Mouse (Mus musculus) heart, adult 18-20 months (tissue): ENCODE data around the gene H2afj. TPM values are rescaled to one million over a fixed set of nuclear protein-coding genes. Genes with fewer than 3 reads are reported as not detected.
A peak's percentile ranks its signal among the peaks of the same experiment; 100 is the strongest.

Experiments
- DNase-seq, 2 experiments: peaks; one replicate each; pipeline ENCODE4 v3.0.0; 2021 to 2022; ENCODE audit warnings: mixed read lengths in 1 of 2
- total RNA-seq, 2 experiments: library from RNA; stranded (reverse); gene quantifications; 2 replicates each; pipeline ENCODE4 v1.2.3; 2021

H2afj gene
- total RNA-seq, 2 experiments from 2014 or later = 30.1 to 35.5 TPM

DNA sequence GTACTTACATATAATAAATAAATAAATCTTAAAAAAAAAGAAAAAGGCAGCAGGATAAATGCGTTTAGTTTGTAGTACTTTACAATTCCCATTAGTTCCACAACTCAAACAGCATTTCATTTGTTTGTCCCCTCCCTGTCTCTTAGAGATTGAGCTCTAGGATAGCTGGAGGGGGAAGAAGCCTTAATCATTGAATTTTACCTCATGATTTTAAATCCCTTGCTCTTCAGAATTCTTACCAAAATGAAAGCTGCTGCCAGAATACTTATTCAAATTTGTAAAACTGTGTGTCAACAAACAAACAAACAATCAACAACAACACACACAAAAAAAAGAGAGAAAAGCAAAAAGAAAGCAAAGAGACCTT lies 2.7 kb upstream of the H2afj start:
- DNase-seq = no peak

DNA sequence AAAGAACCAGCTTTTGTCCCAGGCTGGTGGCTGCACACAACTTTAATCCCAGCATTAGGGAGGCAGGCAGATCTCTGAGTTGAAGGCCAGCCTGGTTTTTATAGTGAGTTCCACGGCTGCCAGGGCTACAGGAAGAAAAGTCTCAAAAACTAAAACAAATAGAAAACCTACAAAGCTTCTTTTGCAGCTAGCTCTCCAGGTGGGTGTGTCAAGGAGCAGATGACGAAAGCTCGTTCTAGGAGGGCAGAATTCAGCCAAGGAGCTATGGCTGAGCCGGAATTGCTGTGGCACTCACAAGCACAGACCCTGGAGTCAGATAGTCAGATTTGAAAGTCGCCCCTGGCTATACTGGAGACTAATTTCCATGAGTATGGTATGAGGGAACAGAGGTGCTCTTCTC lies 1.2 kb upstream of the H2afj start:
- DNase-seq = no peak

DNA sequence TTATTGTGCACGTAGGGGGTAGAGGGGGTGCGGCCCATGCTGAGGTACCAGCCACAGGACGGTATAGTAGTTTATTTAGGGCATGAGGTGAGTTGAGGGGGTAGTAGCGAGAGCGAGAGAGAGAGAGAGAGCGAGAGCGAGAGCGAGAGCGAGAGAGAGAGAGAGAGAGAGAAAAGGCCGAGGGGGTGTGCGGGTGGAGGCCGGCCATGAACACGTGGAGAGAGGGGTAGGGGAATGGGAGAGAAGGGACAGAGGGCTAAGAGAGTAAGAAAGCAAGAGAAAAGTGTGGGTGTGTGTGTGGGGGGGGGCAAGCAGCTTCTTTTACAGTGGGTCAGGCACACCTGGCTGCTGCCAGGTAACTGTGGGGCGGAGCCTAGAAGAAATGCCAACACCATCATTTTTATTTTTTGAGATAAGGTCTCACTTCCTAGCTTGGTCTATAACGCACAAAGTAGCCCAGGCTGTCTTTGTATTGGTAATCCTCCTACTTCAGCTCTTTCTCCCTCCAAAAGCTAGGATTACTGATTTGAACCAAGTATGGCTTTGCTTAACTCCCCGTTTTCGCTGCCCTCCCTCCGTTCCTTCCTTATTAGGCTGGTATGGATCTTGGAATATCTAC lies 540 bp upstream of the H2afj start:
- DNase-seq = no peak

DNA sequence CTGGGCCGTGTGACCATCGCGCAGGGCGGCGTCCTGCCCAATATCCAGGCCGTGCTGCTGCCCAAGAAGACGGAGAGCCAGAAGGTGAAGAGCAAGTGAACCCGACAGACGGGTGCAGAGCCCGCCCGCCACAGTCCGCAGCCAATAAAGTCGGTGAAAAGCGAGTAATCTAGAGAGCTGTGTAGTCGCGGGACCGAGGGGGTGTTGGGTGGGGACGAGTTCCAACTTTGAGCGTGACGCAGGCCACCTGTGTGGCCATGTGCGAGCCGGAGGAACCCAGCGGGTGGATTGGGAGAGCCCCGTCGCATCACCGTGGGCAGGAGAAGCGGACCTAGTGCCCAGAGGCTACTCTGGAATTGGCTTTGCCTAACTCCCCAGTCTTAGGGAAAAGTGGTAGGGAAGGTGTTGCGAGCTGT lies 595 bp downstream of the H2afj start:
- peak; percentile 36 to 56 for DNase-seq

DNA sequence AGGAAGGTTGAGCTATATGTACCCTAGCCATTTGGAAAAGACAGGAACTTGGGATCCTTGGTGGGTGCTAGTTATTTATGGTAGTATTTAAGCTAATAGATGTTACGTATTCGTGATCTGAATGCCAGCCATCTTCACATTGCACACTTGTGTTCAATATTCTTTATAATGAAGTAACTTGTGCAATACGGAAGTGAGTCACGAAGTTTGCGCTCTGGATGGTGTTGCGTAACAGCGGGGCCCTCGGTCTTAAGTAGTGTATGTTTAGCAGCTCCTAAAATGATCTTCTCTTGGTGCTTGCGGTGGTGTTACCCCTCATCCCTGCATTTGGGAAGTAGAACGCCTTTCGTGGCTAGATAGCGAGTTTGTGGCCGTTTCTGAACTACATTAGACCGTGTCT lies 1.0 kb downstream of the H2afj start:
- DNase-seq = peak; percentile 75 to 76

DNA sequence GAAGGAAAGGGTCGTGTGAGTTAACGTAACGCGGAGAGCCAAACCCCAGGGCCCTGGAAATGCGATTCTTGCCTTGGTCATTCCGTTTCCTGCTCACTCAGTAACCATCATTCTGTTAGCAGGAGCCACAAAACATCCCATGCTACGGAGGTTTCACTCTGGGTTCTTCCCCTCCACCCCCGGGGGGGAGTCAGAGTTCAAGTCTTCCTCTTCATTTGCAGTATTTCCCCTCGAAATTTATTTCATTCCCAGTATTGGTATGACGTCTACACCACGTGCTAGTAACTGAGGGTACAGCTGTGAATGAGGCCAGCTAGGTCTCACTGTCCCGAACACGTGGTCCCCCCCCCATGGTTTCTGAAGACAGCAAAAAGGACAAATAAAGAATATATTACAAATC lies 1.6 kb downstream of the H2afj start:
- DNase-seq = no peak

DNA sequence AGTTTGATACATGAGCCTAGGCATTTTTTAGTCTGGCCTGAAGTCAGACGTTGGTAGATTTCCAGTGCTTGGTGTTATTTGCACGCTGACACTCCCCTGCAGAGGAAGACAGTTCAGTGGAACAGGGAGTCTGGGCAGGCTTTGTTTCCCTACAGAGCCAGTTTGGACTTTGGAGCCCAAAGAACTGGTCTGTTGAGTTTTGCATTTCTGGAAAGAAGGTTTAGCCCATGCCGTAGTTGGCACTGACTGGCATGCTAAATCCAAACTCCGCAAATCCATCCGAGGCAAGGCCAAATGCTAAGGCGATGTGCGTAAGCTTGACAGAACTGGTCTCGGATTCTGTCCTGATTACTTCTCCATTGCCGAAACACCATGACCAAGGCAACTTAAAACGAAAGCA lies 3.2 kb downstream of the H2afj start:
- DNase-seq = no peak

DNA sequence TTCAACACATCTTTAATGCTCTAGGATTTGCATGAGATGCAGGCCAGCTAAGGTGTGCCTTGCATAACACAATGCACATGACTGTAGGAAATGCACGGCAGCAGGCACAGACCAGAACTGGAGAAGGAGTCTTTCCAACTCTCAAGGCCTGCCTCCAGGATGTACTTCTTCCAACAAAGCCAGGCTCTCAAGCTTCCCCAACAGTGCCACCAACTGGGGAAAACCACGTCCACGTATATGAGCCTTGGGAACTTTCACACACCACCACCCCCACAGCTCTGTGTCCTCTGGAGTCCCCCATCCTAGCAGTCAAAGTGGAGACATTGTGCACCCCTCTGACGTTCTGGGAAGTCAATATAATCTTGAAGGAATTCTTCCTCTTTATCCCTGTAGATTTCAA lies 5.1 kb downstream of the H2afj start:
- peak in 1 of 2 experiments; percentile 20 for DNase-seq

DNA sequence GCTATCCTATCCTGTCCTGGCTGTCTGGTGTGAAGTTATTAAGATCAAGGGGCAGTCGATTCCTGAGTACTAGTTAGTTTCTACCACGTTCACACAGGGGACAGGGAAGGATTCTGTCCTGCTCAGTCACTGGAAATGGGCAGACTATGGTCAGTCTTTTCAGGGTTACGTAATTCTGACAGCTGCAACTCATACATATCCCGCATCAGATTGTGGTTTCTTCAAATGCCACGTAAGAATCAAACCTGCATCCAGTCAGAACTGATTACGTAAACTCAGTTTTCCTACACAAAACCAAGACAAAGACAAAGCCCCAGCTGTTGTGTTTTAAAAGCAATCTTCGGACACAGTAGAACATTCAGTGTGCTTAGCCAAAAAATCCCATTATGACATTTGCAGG lies 7.3 kb downstream of the H2afj start:
- no peak for DNase-seq

DNA sequence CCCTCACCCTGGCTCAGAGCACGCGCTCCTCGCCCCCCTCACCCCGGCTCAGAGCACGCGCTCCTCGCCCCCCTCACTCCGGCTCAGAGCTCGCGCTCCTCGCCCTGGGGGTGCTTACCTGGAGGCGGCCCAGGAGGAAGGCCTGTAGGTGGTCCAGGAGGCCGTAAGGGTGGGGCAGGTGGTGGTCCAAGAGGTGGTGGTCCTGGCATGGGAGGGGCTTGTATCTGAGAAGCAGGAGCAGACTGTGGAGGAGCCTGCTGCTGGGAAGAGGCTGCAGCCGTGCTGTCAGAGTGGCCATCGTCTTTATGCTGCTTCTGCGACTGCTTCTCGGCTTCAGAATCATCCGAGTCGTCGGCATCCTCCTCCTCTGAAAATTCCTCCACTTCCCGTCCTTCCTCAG lies 8.8 kb downstream of the H2afj start:
- no peak for DNase-seq

DNA sequence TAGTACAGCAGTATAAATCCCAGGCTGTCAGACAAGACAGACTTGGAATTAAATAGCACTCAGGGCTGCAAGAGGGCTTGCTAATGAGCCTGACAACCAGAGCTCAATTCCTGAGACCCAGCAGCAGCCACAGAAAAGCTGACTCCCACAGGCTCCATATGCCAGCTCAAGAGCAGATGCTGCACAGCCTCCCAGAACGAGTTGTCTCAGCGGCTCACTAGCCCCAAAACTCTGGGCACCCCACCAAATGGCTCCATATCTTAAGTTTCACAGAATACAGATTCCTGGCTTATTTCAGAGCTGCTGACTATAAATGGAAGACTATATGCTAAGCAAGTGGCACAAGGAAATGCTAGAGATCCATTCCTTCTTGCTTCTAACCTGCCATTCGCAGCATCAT lies 9.5 kb downstream of the H2afj start:
- no peak for DNase-seq

DNA sequence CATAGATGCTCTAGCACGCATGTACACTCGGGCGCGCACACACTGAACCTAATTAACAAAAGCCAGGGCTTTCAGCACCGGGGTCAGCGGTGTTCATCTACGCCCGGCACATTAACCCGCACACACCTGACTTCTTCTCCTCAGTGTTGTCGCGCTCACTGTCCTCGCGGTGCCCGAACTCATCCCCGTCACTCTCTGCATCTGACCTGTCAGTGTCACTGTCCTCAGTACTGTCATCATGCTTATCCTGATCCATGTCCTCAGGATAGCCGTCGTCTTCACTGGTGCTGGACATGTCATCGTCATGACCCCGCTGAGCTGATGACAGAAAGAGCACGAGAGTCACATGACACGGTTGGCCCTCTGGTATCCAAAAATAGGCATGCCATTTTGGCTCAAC lies 12.3 kb downstream of the H2afj start:
- DNase-seq = peak in 1 of 2 experiments; percentile 18

DNA sequence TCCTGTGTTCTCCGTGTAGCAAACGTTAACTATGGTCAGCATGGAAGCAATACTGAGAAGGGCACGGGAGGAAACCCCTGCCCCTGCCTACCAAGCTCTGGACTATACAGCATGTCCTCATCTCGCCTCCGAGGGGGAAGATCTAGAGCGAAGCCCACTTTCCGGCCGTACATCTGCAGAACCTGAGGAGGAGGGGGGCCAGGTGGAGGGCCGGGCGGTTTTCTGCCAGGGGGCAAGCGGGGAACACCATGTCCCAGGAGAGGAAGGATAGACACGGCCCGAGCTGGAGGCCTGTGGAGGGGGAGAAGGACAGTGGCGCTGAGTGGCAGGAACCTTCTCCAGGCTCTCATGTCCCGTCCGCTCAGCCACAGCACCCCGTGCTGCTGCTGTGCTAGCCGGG lies 13.0 kb downstream of the H2afj start:
- DNase-seq = no peak

DNA sequence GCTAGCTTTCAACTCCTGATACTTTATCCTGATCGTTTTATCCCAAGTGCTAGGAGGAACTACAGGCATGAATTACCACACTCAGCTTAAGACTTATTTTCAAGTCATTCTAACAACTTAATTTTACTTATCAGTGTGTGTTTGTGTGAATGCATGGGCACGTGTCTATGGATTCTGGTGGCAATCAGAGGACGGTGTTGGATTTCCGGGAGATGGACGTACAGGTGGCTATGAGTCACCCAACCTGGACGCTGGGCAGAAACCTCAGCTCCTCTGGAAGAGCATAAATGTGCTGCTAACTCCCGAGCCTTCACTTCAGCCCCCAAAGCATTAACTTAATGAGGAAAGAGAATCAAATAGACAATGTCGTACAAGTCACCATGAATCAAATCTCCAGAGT lies 16.9 kb downstream of the H2afj start:
- no peak for DNase-seq

DNA sequence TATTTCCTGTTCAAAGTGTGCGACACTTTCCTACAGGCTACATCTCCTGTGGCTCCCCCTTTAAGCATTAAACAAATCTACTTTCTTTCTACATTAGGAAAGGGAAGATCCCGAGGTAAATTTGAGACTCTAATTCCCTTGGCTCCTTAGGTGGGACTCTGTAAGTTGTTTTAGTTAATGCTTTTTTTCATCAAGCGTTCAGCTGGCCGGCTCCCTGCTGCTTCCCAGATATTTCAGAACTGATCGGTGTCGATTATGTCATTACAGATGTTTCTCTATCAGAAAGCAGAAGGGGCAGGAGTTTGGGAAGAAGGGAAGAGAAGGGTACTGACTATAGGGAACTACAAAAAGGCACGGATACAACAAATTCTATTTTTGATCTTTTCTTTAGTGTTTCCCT lies 19.1 kb downstream of the H2afj start:
- DNase-seq = no peak

DNA sequence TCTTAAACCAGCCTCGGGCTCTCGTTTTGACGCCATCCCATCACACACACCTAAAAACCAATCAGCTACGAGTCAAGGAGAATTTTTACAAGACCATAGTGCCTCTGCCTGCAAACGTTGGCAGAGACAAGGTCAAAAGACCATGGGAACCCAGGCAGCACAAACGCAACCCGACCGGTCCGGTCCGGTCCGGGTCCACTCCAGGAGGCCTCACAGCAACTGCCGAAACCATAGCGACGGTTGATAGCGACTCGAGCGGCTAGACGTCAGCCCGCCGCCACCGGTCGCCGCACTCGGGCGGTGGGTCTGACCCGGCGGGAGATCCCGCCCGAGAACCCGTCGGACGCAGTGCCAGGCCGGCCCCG lies 19.5 kb downstream of the H2afj start, which contains the start of gene BC049715:
Gene BC049715, plus strand, starts transcription at position 111 of the 365 bp plus-strand sequence.
- peak in 1 of 2 experiments; percentile 29 for DNase-seq

DNA sequence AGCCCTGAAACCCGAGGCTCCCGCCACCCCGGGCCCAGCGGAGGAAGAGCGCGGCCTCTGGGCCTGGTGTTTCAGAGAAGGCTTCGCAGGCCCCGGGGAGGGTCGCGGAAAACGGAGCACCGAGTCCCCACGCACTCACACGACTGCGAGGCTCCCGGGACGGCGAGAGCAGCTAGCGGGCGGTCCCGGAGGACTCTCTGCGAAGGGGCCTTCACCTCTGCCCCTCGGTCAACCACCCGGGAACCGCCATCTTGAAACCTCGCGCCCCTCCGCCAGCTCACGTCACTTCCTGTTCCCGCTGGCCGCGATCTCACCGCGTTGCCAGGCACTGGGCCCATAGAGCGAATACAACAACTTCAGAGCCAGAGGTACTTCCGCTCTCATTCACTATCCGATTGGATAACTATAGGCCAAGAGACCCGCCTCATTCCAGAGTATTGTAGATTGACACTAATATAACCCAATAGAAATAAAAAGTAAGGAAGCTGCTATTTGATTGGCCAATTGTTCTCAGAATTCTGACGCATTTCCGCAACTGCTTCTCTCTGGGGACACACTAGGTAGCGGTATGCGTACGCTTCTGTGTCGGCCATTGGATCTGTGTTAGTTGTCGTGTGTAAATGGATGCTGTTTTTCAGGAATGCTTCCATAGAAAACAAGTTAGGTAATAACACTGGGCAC lies 20.0 kb downstream of the H2afj start, which contains the start of gene Wbp11:
Gene Wbp11, minus strand, starts transcription at position 353 of the 681 bp plus-strand sequence.
- peak; percentile 97 to 98 for DNase-seq

DNA sequence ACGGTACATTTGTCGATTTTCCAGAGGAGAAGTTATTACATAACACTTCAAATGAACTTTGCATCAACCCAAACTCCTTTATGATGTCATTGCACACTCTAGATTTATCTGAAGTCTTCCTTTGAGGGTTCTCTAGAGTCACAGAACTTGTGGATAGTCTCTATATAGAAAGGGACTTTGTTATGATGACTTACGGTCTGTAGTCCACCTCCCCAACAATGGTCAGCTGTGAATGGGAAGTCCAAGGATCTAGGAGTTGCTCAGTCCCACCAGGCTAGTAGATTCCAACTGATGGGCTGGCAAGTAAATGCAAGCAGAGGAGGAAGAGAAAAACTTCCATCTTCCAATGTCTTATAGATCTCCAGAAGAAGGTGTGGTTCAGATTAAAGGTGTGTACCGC lies 20.6 kb downstream of the H2afj start:
- no peak for DNase-seq

DNA sequence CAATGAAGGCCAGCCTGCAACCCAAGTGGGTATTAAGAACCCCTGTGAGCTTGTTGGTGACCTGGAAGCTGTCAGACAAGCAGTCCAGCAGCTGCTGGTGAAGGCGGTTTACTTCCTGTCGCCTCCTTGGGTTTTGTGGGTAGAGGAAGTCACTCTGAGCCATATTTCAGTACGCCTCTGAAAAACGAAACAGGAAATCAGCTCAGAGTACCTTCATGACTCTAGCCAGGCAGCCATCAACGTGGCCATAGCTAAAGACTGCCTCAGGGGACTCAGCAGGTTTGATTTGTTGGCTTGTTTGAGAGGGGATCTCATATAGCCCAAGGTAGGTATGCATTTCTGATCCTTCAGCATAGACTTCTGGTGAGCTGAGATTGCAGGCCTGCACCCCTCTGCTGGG lies 23.7 kb downstream of the H2afj start:
- no peak for DNase-seq

DNA sequence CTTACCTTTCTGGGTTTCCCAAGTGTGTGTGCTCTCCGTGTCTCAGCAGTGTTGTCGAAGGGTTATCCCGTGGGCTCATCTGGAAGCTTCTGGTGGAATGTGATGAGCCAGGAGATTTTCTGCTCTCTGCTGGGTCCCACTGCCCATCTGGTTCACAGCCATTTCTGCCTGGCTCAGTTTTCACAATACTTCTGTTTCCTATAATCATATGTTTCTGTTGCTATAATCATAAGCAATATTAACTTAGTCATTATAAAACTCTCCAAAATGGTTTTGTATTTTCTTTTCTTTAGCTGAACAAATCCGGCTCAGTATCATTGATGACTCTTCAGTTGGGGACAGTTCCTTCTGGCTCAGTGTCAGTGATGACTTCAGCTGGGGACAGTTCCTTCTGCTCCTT lies 27.3 kb downstream of the H2afj start, which contains the start of gene Smco3:
Gene Smco3, minus strand, starts transcription at position 101 of the 400 bp plus-strand sequence.
- no peak for DNase-seq

DNA sequence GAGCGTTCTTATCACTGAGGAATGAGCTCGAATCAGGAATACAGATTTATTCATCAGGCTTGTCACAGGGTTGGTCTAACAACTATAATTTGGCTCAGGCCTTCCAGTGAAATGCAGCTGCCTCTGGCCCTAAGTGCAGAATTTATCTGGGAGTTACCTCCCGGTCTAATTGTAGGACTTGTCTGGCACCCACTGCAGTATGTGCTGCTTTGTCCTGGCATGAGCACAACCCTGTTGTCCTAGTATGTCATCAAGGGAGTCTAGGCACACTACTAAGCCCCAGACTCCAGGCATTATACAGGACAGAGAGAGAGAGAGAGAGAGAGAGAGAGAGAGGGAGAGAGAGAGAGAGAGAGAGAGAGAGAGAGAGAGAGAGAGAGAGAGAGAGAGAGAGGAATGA lies 29.3 kb downstream of the H2afj start:
- no peak for DNase-seq

DNA sequence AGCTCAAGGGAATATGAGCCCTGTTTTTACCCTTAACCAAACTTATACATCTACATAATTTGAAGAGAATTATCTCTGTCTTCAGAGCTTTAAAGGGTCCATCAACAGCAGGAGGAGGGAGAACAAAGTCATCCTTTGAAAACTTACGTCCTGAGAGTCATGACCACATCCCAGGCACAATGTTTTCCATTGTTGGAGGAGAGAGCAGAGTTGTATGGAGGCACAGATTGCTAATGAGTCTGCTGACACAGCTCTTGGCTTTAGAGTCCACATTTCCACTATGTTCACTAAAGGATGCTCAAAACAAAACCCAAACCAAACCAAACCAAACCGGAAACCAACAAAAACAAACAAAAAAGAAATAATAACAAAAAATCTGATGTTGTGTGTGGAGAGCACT lies 36.9 kb downstream of the H2afj start:
- no peak for DNase-seq

DNA sequence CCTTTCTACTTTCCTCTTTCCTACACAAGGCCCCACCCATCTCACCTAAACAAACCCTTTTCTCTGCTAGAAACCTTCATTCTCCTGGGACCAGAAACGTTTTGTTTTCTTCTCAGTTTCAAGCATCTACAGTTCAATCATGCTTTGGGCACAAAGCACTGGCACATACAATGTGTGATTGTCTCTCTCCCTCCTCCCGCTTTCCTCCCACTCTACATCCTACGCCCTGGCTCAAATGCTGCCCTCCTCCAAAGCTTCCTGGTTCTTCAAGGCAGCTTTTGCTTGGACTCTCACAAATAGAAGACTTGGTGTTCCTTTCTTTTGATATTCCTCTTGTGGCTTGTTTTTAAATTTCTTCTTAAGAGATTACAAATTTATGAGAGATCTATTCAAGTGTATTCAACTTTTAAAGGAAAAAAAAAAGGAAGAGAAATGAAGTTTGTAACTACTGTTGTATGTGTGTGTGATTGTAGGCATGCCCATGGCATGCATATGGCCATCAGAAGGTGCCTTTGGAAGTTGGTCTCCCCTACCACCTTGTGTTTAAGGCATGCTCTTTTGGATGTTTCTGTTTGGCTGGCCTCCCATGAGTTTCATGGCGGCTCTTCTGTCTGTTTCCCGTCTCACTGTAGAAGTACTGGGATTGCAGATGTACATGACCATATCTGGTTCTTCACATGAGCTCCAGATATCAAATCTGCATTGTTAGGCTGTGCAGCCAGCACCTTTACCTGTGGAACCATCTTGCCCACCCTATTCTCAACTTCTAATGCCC lies 37.8 kb downstream of the H2afj start:
- DNase-seq = no peak
